Mouse (Mus musculus): Measurements from ENCODE around the gene Kbtbd4.

- TF ChIP-seq CTCF (conservative IDR thresholded peaks at IDR 0.05 in 1 of 2, IDR thresholded peaks at IDR 0.05 in 1 of 2; ENCODE audit: low read depth in 2 of 2, low read length in 2 of 2) (no peak), HCFC1 (IDR thresholded peaks at IDR 0.05; ENCODE audit: low read depth, low read length) (no peak)
Measured at GRCm38 (mm10) chr2:90950149-90950548, 45.6 kb downstream of the Kbtbd4 start.

Data from CH12.LX (cell line).